Mouse (Mus musculus): Measurements from ENCODE around the gene Gm42906. TPM values are rescaled to one million over a fixed set of nuclear protein-coding genes. Genes with fewer than 3 reads are reported as not detected.

Gene Gm42906
- polyA plus RNA-seq, 1 experiment from 2014 or later = not detected

- Histone ChIP-seq H3K4me3 (ENCODE audit: low read depth, low read length) (no peak overlapping the region), H3K9me3 (ENCODE audit: control insufficient read depth, low read length) (no peaks in the 10 kb centered on the region), H3K27me3 (ENCODE audit: control insufficient read depth, insufficient read depth, low read length) (no peaks in the 10 kb centered on the region), H3K4me2 (ENCODE audit: low read depth, severe bottlenecking) (no peak overlapping the region), H3K27ac (replicated peaks; ENCODE audit: low read depth, low read length) (no peak overlapping the region), H3K4me1 (ENCODE audit: control insufficient read depth, insufficient read depth, low read length) (0 out of 2 replicates have a peak, but pooled peaks cover 2% of the 10 kb centered on the region), H3K9ac (ENCODE audit: low read length) (no peak overlapping the region), H3K36me3 (ENCODE audit: control insufficient read depth, insufficient read depth, low read length) (no peaks in the 10 kb centered on the region)
- DNase-seq (ENCODE audit: low spot score) (no peak), ATAC-seq (ENCODE audit: insufficient number of reproducible peaks, low FRiP score, low TSS enrichment, low read depth) (no peak)
- WGBS = 42% methylated on average over 2 of the region's 2 CpGs
Observed at GRCm38 (mm10) chr5:151403586-151403985, 24.4 kb downstream of the Gm42906 start.

- Histone ChIP-seq H3K4me1 (ENCODE audit: control insufficient read depth, insufficient read depth, low read length) (0 out of 2 replicates have a peak, but pooled peaks cover 2% of the 10 kb centered on the region), H3K27ac (replicated peaks; ENCODE audit: low read depth, low read length) (no peak overlapping the region), H3K36me3 (ENCODE audit: control insufficient read depth, insufficient read depth, low read length) (no peaks in the 10 kb centered on the region), H3K27me3 (ENCODE audit: control insufficient read depth, insufficient read depth, low read length) (no peaks in the 10 kb centered on the region), H3K4me2 (ENCODE audit: low read depth, severe bottlenecking) (no peak overlapping the region), H3K4me3 (ENCODE audit: low read depth, low read length) (no peak overlapping the region), H3K9ac (ENCODE audit: low read length) (no peak overlapping the region), H3K9me3 (ENCODE audit: control insufficient read depth, low read length) (no peaks in the 10 kb centered on the region)
- ATAC-seq (ENCODE audit: insufficient number of reproducible peaks, low FRiP score, low TSS enrichment, low read depth) (no peak), DNase-seq (ENCODE audit: low spot score) (no peak)
- WGBS = 87% methylated on average over 2 of the region's 2 CpGs
Observed at GRCm38 (mm10) chr5:151400557-151400944, 27.4 kb downstream of the Gm42906 start.

- no peak overlapping the region for H3K27ac ChIP-seq (replicated peaks; ENCODE audit: low read depth, low read length)
- no peak overlapping the region for H3K9ac ChIP-seq (ENCODE audit: low read length)
- H3K4me2 ChIP-seq (ENCODE audit: low read depth, severe bottlenecking) = no peak overlapping the region
- DNase-seq (ENCODE audit: low spot score) (no peak), ATAC-seq (ENCODE audit: insufficient number of reproducible peaks, low FRiP score, low TSS enrichment, low read depth) (no peak)
- H3K4me1 ChIP-seq (ENCODE audit: control insufficient read depth, insufficient read depth, low read length) = 0 out of 2 replicates have a peak, but pooled peaks cover 2% of the 10 kb centered on the region
- H3K27me3 ChIP-seq (ENCODE audit: control insufficient read depth, insufficient read depth, low read length) = no peaks in the 10 kb centered on the region
- no peaks in the 10 kb centered on the region for H3K9me3 ChIP-seq (ENCODE audit: control insufficient read depth, low read length)
- WGBS = 77% methylated on average over 7 of the region's 7 CpGs
- no peaks in the 10 kb centered on the region for H3K36me3 ChIP-seq (ENCODE audit: control insufficient read depth, insufficient read depth, low read length)
- no peak overlapping the region for H3K4me3 ChIP-seq (ENCODE audit: low read depth, low read length)
Observed at GRCm38 (mm10) chr5:151399918-151400556, 27.9 kb downstream of the Gm42906 start.

- no peak for ATAC-seq (ENCODE audit: insufficient number of reproducible peaks, low FRiP score, low TSS enrichment, low read depth)
Observed at GRCm38 (mm10) chr5:151396119-151396518, 31.8 kb downstream of the Gm42906 start.

GRCm38 (mm10) chr5:151394690-151395089 is 33.3 kb downstream of the Gm42906 start:
- WGBS = 85% methylated on average over 5 of the region's 5 CpGs
- H3K4me2 ChIP-seq (ENCODE audit: low read depth, severe bottlenecking) = no peak overlapping the region
- H3K4me1 ChIP-seq (ENCODE audit: control insufficient read depth, insufficient read depth, low read length) = no peaks in the 10 kb centered on the region
- no peaks in the 10 kb centered on the region for H3K9me3 ChIP-seq (ENCODE audit: control insufficient read depth, low read length)
- no peak overlapping the region for H3K27ac ChIP-seq (replicated peaks; ENCODE audit: low read depth, low read length)
- ATAC-seq (ENCODE audit: insufficient number of reproducible peaks, low FRiP score, low TSS enrichment, low read depth) = no peak
- H3K9ac ChIP-seq (ENCODE audit: low read length) = no peak overlapping the region
- no peak overlapping the region for H3K4me3 ChIP-seq (ENCODE audit: low read depth, low read length)
- no peaks in the 10 kb centered on the region for H3K36me3 ChIP-seq (ENCODE audit: control insufficient read depth, insufficient read depth, low read length)
- DNase-seq (ENCODE audit: low spot score) = no peak
- no peaks in the 10 kb centered on the region for H3K27me3 ChIP-seq (ENCODE audit: control insufficient read depth, insufficient read depth, low read length)

More at GRCm38 (mm10) chr5:151396119-151396518, 31.8 kb downstream of the Gm42906 start:
- DNase-seq (ENCODE audit: low spot score) = no peak
- H3K9ac ChIP-seq (ENCODE audit: low read length) = no peak overlapping the region
- H3K4me3 ChIP-seq (ENCODE audit: low read depth, low read length) = no peak overlapping the region
- H3K4me2 ChIP-seq (ENCODE audit: low read depth, severe bottlenecking) = no peak overlapping the region
- H3K27ac ChIP-seq (replicated peaks; ENCODE audit: low read depth, low read length) = no peak overlapping the region
- WGBS = 74% methylated on average over 4 of the region's 4 CpGs
- no peaks in the 10 kb centered on the region for H3K36me3 ChIP-seq (ENCODE audit: control insufficient read depth, insufficient read depth, low read length)
- no peaks in the 10 kb centered on the region for H3K4me1 ChIP-seq (ENCODE audit: control insufficient read depth, insufficient read depth, low read length)
- H3K27me3 ChIP-seq (ENCODE audit: control insufficient read depth, insufficient read depth, low read length) = no peaks in the 10 kb centered on the region
- no peaks in the 10 kb centered on the region for H3K9me3 ChIP-seq (ENCODE audit: control insufficient read depth, low read length)

- Histone ChIP-seq H3K9me3 (ENCODE audit: control insufficient read depth, low read length) (no peaks in the 10 kb centered on the region), H3K9ac (ENCODE audit: low read length) (no peak overlapping the region), H3K36me3 (ENCODE audit: control insufficient read depth, insufficient read depth, low read length) (no peaks in the 10 kb centered on the region), H3K27ac (replicated peaks; ENCODE audit: low read depth, low read length) (no peak overlapping the region), H3K4me3 (ENCODE audit: low read depth, low read length) (no peak overlapping the region), H3K4me1 (ENCODE audit: control insufficient read depth, insufficient read depth, low read length) (no peaks in the 10 kb centered on the region), H3K4me2 (ENCODE audit: low read depth, severe bottlenecking) (no peak overlapping the region), H3K27me3 (ENCODE audit: control insufficient read depth, insufficient read depth, low read length) (no peaks in the 10 kb centered on the region)
- no peak for DNase-seq (ENCODE audit: low spot score)
- no peak for ATAC-seq (ENCODE audit: insufficient number of reproducible peaks, low FRiP score, low TSS enrichment, low read depth)
- 76% methylated on average over 7 of the region's 7 CpGs for WGBS
Observed at GRCm38 (mm10) chr5:151393821-151394662, 33.9 kb downstream of the Gm42906 start.

- WGBS = 91% methylated on average over 1 of the region's 1 CpGs
- Histone ChIP-seq H3K4me3 (ENCODE audit: low read depth, low read length) (no peak overlapping the region), H3K9ac (ENCODE audit: low read length) (no peak overlapping the region), H3K27ac (replicated peaks; ENCODE audit: low read depth, low read length) (no peak overlapping the region), H3K27me3 (ENCODE audit: control insufficient read depth, insufficient read depth, low read length) (no peaks in the 10 kb centered on the region), H3K4me1 (ENCODE audit: control insufficient read depth, insufficient read depth, low read length) (no peaks in the 10 kb centered on the region), H3K36me3 (ENCODE audit: control insufficient read depth, insufficient read depth, low read length) (no peaks in the 10 kb centered on the region), H3K4me2 (ENCODE audit: low read depth, severe bottlenecking) (no peak overlapping the region), H3K9me3 (ENCODE audit: control insufficient read depth, low read length) (peaks cover 3% of the 10 kb centered on the region; the same call in 1 of the 2 replicates)
- ATAC-seq (ENCODE audit: insufficient number of reproducible peaks, low FRiP score, low TSS enrichment, low read depth) = no peak
- DNase-seq (ENCODE audit: low spot score) = no peak
Observed at GRCm38 (mm10) chr5:151389827-151390226, 38.1 kb downstream of the Gm42906 start.

- no peak overlapping the region for H3K9ac ChIP-seq (ENCODE audit: low read length)
- H3K36me3 ChIP-seq (ENCODE audit: control insufficient read depth, insufficient read depth, low read length) = no peaks in the 10 kb centered on the region
- ATAC-seq (ENCODE audit: insufficient number of reproducible peaks, low FRiP score, low TSS enrichment, low read depth) (no peak), DNase-seq (ENCODE audit: low spot score) (no peak)
- no peaks in the 10 kb centered on the region for H3K27me3 ChIP-seq (ENCODE audit: control insufficient read depth, insufficient read depth, low read length)
- no peaks in the 10 kb centered on the region for H3K4me1 ChIP-seq (ENCODE audit: control insufficient read depth, insufficient read depth, low read length)
- no peak overlapping the region for H3K4me3 ChIP-seq (ENCODE audit: low read depth, low read length)
- no peak overlapping the region for H3K27ac ChIP-seq (replicated peaks; ENCODE audit: low read depth, low read length)
- 72% methylated on average over 2 of the region's 2 CpGs for WGBS
- H3K9me3 ChIP-seq (ENCODE audit: control insufficient read depth, low read length) = peaks cover 1% of the 10 kb centered on the region; the same call in 1 of the 2 replicates
- no peak overlapping the region for H3K4me2 ChIP-seq (ENCODE audit: low read depth, severe bottlenecking)
Observed at GRCm38 (mm10) chr5:151379896-151380295, 48.1 kb downstream of the Gm42906 start.
